Mouse (Mus musculus) kidney, postnatal 10 days (tissue): ENCODE measurements around the gene Sgpp1.

ENCODE experiments used
- DNase-seq: peaks from one replicate; pipeline ENCODE4 v3.0.0; 2021; ENCODE audit warnings: mixed read lengths

The Sgpp1 gene

GRCm38 (mm10) chr12:75735246-75736200 lies at the start of gene Sgpp1:
Gene Sgpp1, minus strand, starts transcription at chr12:75735729.
- DNase-seq: peak; percentile 92

GRCm38 (mm10) chr12:75784271-75784751 lies 48.8 kb upstream of the Sgpp1 start:
- no peak for DNase-seq

GRCm38 (mm10) chr12:75781995-75782394 lies 46.5 kb upstream of the Sgpp1 start:
- DNase-seq: no peak

GRCm38 (mm10) chr12:75781445-75781844 lies 45.9 kb upstream of the Sgpp1 start:
- no peak for DNase-seq

GRCm38 (mm10) chr12:75772424-75773034 lies 37.0 kb upstream of the Sgpp1 start:
- DNase-seq: peak; percentile 83

GRCm38 (mm10) chr12:75771410-75771809 lies 35.9 kb upstream of the Sgpp1 start:
- DNase-seq: no peak

GRCm38 (mm10) chr12:75766885-75767317 lies 31.4 kb upstream of the Sgpp1 start:
- DNase-seq: peak; percentile 60

- peak; percentile 33 for DNase-seq
These were observed 30.9 kb upstream of the Sgpp1 start for GRCm38 (mm10) chr12:75766395-75766794.

GRCm38 (mm10) chr12:75765751-75766150 lies 30.2 kb upstream of the Sgpp1 start:
- DNase-seq: peak; percentile 46

- no peak for DNase-seq
These were observed 20.9 kb upstream of the Sgpp1 start for GRCm38 (mm10) chr12:75756387-75756786.

GRCm38 (mm10) chr12:75753730-75754129 lies 18.2 kb upstream of the Sgpp1 start:
- DNase-seq: no peak

- DNase-seq: no peak
These were observed 16.5 kb upstream of the Sgpp1 start for GRCm38 (mm10) chr12:75752077-75752476.

- DNase-seq: no peak
These were observed 13.0 kb upstream of the Sgpp1 start for GRCm38 (mm10) chr12:75748574-75748973.

- peak; percentile 23 for DNase-seq
These were observed 10.3 kb upstream of the Sgpp1 start for GRCm38 (mm10) chr12:75745697-75746290.

- no peak for DNase-seq
These were observed 6.6 kb upstream of the Sgpp1 start for GRCm38 (mm10) chr12:75742101-75742500.

- no peak for DNase-seq
These were observed 5.7 kb upstream of the Sgpp1 start for GRCm38 (mm10) chr12:75741273-75741672.

GRCm38 (mm10) chr12:75740451-75740850 lies 4.9 kb upstream of the Sgpp1 start:
- DNase-seq: no peak

- no peak for DNase-seq
These were observed 4.1 kb upstream of the Sgpp1 start for GRCm38 (mm10) chr12:75739611-75740010.

GRCm38 (mm10) chr12:75736296-75736695 lies 767 bp upstream of the Sgpp1 start:
- DNase-seq: no peak

GRCm38 (mm10) chr12:75734891-75735245 lies 661 bp downstream of the Sgpp1 start:
- DNase-seq: peak; percentile 58

- DNase-seq: no peak
These were observed 1.4 kb downstream of the Sgpp1 start for GRCm38 (mm10) chr12:75734167-75734566.

GRCm38 (mm10) chr12:75733331-75734070 lies 2.0 kb downstream of the Sgpp1 start:
- DNase-seq: no peak
